Mouse (Mus musculus): ENCODE measurements around the gene Abcb9.

DNA sequence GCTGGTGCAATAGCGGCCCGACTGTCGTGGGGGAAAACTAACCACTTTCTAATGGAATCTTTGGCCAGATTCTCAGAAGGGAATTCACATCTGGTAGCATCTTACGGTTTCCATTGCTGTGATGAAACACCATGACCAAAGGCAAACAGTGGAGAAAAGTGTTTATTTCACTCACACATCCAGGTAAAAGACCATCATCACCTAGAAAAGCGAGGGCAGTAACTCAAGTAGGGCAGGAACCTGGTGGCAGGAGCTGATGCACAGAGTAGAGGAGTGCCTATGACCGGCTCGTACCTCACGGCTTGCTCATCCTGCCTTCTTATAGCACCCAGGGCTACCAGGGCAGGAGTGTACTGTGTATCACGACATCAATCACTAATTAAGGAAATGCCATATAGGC is 8.0 kb upstream of the Abcb9 start:
- TF ChIP-seq CTCF (IDR thresholded peaks at IDR 0.05; ENCODE audit: low read depth, low read length) (no peak), GATA1 (IDR thresholded peaks at IDR 0.05; ENCODE audit: borderline replicate concordance, low read length) (no peak), POLR2AphosphoS5 (IDR thresholded peaks at IDR 0.05; ENCODE audit: insufficient replicate concordance, low read depth, low read length) (no peak), TAL1 (conservative IDR thresholded peaks at IDR 0.05; ENCODE audit: low read depth, low read length) (no peak), GATA2 (IDR thresholded peaks at IDR 0.05; ENCODE audit: borderline replicate concordance, low read depth, low read length) (no peak)

All from G1E (cell line).